Mouse (Mus musculus) lung, postnatal 0 days (tissue): Measurements from ENCODE around the gene Ramp2. TPM values are rescaled to one million over a fixed set of nuclear protein-coding genes. Genes with fewer than 3 reads are reported as not detected.

Source experiments
- ATAC-seq: fragments of 200-750 bp; cut with Nextera tagmentation; 2 replicates; pipeline ENCODE4 v1.8.0; 2017; ENCODE audit warnings: moderate library complexity
- DNase-seq: peaks from one replicate; pipeline ENCODE4 v3.0.0-alpha.2; 2016; ENCODE audit warnings: low spot score
- H3K27ac ChIP-seq: fragments of 300-500 bp; sonication (generic); 2 replicates; pipeline ENCODE4 v1.5.1; 2014; ENCODE audit warnings: antibody characterized with exemption, mild to moderate bottlenecking, low read length, mixed read lengths
- H3K27me3 ChIP-seq: fragments of 300-500 bp; sonication (generic); replicated peaks from 2 replicates; pipeline ENCODE4 v1.6.1; 2014; ENCODE audit warnings: low read length, mixed read lengths; ENCODE audit not compliant: insufficient read depth
- H3K36me3 ChIP-seq: fragments of 300-500 bp; sonication (generic); 2 replicates; pipeline ENCODE4 v1.6.1; 2014; ENCODE audit warnings: low read length, mixed read lengths; ENCODE audit not compliant: insufficient read depth
- H3K4me1 ChIP-seq: fragments of 300-500 bp; sonication (generic); 2 replicates; pipeline ENCODE4 v1.6.1; 2014; ENCODE audit warnings: antibody characterized with exemption, low read depth, low read length, mixed read lengths; ENCODE audit not compliant: insufficient read depth
- H3K4me2 ChIP-seq: fragments of 300-500 bp; sonication (generic); replicated peaks from 2 replicates; pipeline ENCODE4 v1.6.1; 2014; ENCODE audit warnings: low read depth, mild to moderate bottlenecking, low read length, moderate library complexity, mixed read lengths
- H3K4me3 ChIP-seq: fragments of 300-500 bp; sonication (generic); 2 replicates; pipeline ENCODE4 v1.5.1; 2014; ENCODE audit warnings: low read depth, low read length
- H3K9ac ChIP-seq: fragments of 300-500 bp; sonication (generic); replicated peaks from 2 replicates; pipeline ENCODE4 v1.6.1; 2014; ENCODE audit warnings: low read depth, mild to moderate bottlenecking
- H3K9me3 ChIP-seq: fragments of 300-500 bp; sonication (generic); 2 replicates; pipeline ENCODE4 v1.6.1; 2016; ENCODE audit warnings: low read length, mixed read lengths
- CTCF ChIP-seq: IDR thresholded peaks from 2 replicates; pipeline ENCODE4 v1.5.1; 2016; ENCODE audit warnings: antibody characterized with exemption, mild to moderate bottlenecking
- EP300 ChIP-seq: IDR thresholded peaks from 2 replicates; pipeline ENCODE4 v1.6.1; 2016; ENCODE audit warnings: antibody characterized with exemption, mild to moderate bottlenecking, control low read depth
- WGBS: fragments of 180-500 bp; shearing (Covaris S2); extraction: QIAGEN DNeasy Blood & Tissue Kit; methylation state at CpG from one replicate; pipeline ENCODE4 v1.1.7; 2014; 5-methylcytosine and 5-hydroxymethylcytosine counted together
- polyA plus RNA-seq: library from polyadenylated mRNA; unstranded; fragments of >200 nt; fragmentation: Nextera tagmentation; extraction: Ambion mirVana; gene quantifications from 2 replicates; pipeline ENCODE4 v1.2.1, GENCODE M21; 2015

Ramp2 gene
- polyA plus RNA-seq, 1 experiment from 2014 or later = 834 TPM

- TF ChIP-seq EP300 (no peak), CTCF (peak; percentile 53)
- peak within 1 kb of the TSS; percentile 92 for H3K27ac ChIP-seq
- H3K36me3 ChIP-seq = no peaks in the 10 kb centered on the region
- peaks cover 3% of the 10 kb centered on the region; the same call in 1 of the 2 replicates for H3K4me1 ChIP-seq
- WGBS = 0% methylated on average over 38 of the region's 40 CpGs
- DNase-seq (peak; percentile 90), ATAC-seq (peak; percentile 91)
- peak within 1 kb of the TSS; percentile 87 for H3K9ac ChIP-seq
- no peaks in the 10 kb centered on the region for H3K27me3 ChIP-seq
- no peaks in the 10 kb centered on the region for H3K9me3 ChIP-seq
- peak within 1 kb of the TSS; percentile 83 for H3K4me2 ChIP-seq
- peak within 1 kb of the TSS; percentile 92 for H3K4me3 ChIP-seq
These were observed 8.0 kb downstream of the Ramp2 start, which contains the start of gene Vps25 for GRCm38 (mm10) chr11:101253613-101254389. TSS of gene Vps25 (plus strand) at chr11:101253707.

- Histone ChIP-seq H3K9ac (no peak overlapping the region), H3K4me3 (no peak overlapping the region), H3K27ac (no peak overlapping the region), H3K27me3 (no peaks in the 10 kb centered on the region), H3K36me3 (no peaks in the 10 kb centered on the region; the same call in 1 of the 2 replicates), H3K9me3 (no peaks in the 10 kb centered on the region), H3K4me2 (no peak overlapping the region), H3K4me1 (peaks cover 8% of the 10 kb centered on the region; the same call in 1 of the 2 replicates)
- no peak for DNase-seq
- ATAC-seq = no peak
- TF ChIP-seq EP300 (no peak), CTCF (no peak)
- WGBS = 80% methylated on average over 13 of the region's 13 CpGs
These were observed 10.3 kb downstream of the Ramp2 start for GRCm38 (mm10) chr11:101255826-101256775.

GRCm38 (mm10) chr11:101259261-101259712, 13.5 kb downstream of the Ramp2 start:
- Histone ChIP-seq H3K9me3 (no peaks in the 10 kb centered on the region), H3K27ac (no peak overlapping the region), H3K36me3 (no peaks in the 10 kb centered on the region; the same call in 1 of the 2 replicates), H3K4me3 (no peak overlapping the region), H3K4me1 (peaks cover 15% of the 10 kb centered on the region; the same call in 1 of the 2 replicates), H3K27me3 (peaks cover 5% of the 10 kb centered on the region; the same call in 1 of the 2 replicates), H3K4me2 (no peak overlapping the region), H3K9ac (no peak overlapping the region)
- no peak for ATAC-seq
- 28% methylated on average over 6 of the region's 6 CpGs for WGBS
- no peak for TF ChIP-seq EP300
- no peak for TF ChIP-seq CTCF
- DNase-seq = no peak

- H3K36me3 ChIP-seq = no peaks in the 10 kb centered on the region; the same call in 1 of the 2 replicates
- peaks cover 18% of the 10 kb centered on the region; the same call in 1 of the 2 replicates for H3K4me1 ChIP-seq
- peak within 1 kb of the TSS; percentile 58 for H3K9ac ChIP-seq
- DNase-seq = peak; percentile 72
- H3K4me3 ChIP-seq = peak within 1 kb of the TSS; percentile 56
- peaks cover 10% of the 10 kb centered on the region; the same call in 1 of the 2 replicates for H3K27me3 ChIP-seq
- under 1% methylated on average over 40 of the region's 43 CpGs for WGBS
- peak; percentile 85 for ATAC-seq
- 0 out of 2 replicates have a peak within 1 kb of the TSS, but pooled peaks have one; percentile 32 for H3K27ac ChIP-seq
- TF ChIP-seq CTCF (no peak), EP300 (no peak)
- H3K9me3 ChIP-seq = no peaks in the 10 kb centered on the region
- peak within 1 kb of the TSS; percentile 98 for H3K4me2 ChIP-seq
These were observed 14.4 kb downstream of the Ramp2 start, which contains the start of gene Wnk4 for GRCm38 (mm10) chr11:101259948-101260825. TSS of gene Wnk4 (plus strand) at chr11:101260567.

- peaks cover 21% of the 10 kb centered on the region; the same call in 1 of the 2 replicates for H3K4me1 ChIP-seq
- 0 out of 2 replicates have a peak overlapping the region, but pooled peaks have one; percentile 32 for H3K27ac ChIP-seq
- DNase-seq (no peak), ATAC-seq (no peak)
- no peaks in the 10 kb centered on the region for H3K9me3 ChIP-seq
- peak overlapping the region; percentile 56 for H3K4me3 ChIP-seq
- TF ChIP-seq EP300 (no peak), CTCF (no peak)
- peak overlapping the region; percentile 98 for H3K4me2 ChIP-seq
- H3K27me3 ChIP-seq = peaks cover 11% of the 10 kb centered on the region; the same call in 1 of the 2 replicates
- WGBS = under 1% methylated on average over 30 of the region's 30 CpGs
- H3K36me3 ChIP-seq = no peaks in the 10 kb centered on the region; the same call in 1 of the 2 replicates
- peak overlapping the region; percentile 58 for H3K9ac ChIP-seq
These were observed 15.1 kb downstream of the Ramp2 start for GRCm38 (mm10) chr11:101260826-101261380.
